In the genomic region with DNA sequence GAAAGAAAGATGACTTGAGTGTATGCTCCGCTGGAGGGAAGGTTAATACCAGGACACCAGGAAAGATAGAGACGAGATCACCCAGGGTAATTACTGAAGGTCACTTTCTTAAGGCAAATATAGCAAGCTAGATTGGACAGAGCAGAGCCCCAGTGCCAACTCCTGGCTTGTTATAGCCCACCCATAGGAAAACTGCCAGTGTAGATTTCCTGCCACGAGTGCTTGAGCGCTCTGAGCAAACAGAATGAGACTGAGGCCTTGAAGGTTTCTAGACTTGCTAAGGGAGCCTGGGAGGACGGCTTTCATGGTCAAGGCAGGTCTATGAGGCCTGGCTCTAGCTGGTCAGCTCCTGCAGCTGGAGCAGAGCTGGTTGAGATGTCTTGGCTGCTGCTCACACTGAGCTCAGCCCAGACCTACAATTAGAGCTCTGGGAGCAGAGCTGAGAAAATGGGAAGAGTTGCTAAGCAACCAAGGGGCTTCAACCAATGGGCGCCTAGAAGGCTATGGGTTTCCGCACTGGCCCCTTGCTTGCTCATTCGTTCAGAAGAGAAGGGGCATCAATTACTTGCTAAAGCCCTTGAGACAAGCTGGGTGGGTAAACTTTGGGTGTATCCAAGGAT, we compare ENCODE assay signal across 12 mouse cellular contexts. TPM values are rescaled to one million over a fixed set of nuclear protein-coding genes. Genes with fewer than 3 reads are reported as not detected.
DNase-seq lines count a peak whose midpoint lies in the region; ATAC-seq and TF ChIP-seq lines count a peak whose summit lies in the region.
"Had no signal": no experiment of that assay in that cellular context is flagged by ENCODE, and none has a peak within 500 bp of the region (broad histone marks: within the 10 kb centered on the region; RNA-seq: fewer than 3 reads in every experiment).

No protein-coding gene starts in this region.

- H3K27me3 ChIP-seq in forebrain, embryonic 15.5 days: no peaks in the 10 kb centered on the region
- H3K27me3 ChIP-seq in midbrain, embryonic 11.5 days (ENCODE audit: control insufficient read depth, insufficient read depth, low read length): no peaks in the 10 kb centered on the region
- no peaks in the 10 kb centered on the region for H3K27me3 ChIP-seq in thymus, adult 2 months (ENCODE audit: control insufficient read depth, insufficient read depth, low read length)
- H3K27me3 ChIP-seq: heart, embryonic 13.5 days had no signal

- DNase-seq in left cerebral cortex, postnatal 14 days (ENCODE audit: low spot score in 2 of 2): peak; percentile 66 to 69
- DNase-seq in left cerebral cortex, adult 18-20 months (ENCODE audit: low spot score in 2 of 2): no peak
- DNase-seq in midbrain, embryonic 11.5 days (ENCODE audit: low spot score, missing footprints): no peak
- DNase-seq in thymus, adult 2 months: no peak
- no peak for DNase-seq in urinary bladder, adult 18-20 months (ENCODE audit: low spot score in 2 of 2)
- DNase-seq: cerebellum, adult 11-12 months; thymus, postnatal 36 days had no signal

- ATAC-seq in forebrain, embryonic 15.5 days (replicated peaks): peak; percentile 87
- peak; percentile 68; the same call in 1 of the 2 replicates for ATAC-seq in midbrain, embryonic 11.5 days (ENCODE audit: low FRiP score)
- no peak for ATAC-seq in inflammation-experienced regulatory T-cells, adult 6 months

- peak overlapping the region; percentile 45 for H3K4me2 ChIP-seq in forebrain, embryonic 15.5 days (replicated peaks)
- no peak overlapping the region for H3K4me2 ChIP-seq in midbrain, embryonic 11.5 days
- H3K4me2 ChIP-seq: heart, embryonic 13.5 days had no signal

- peak overlapping the region; percentile 23 for H3K4me3 ChIP-seq in forebrain, embryonic 15.5 days
- no peak overlapping the region for H3K4me3 ChIP-seq in midbrain, embryonic 11.5 days (ENCODE audit: low read depth, low read length)
- no peak overlapping the region for H3K4me3 ChIP-seq in thymus, adult 2 months (ENCODE audit: control insufficient read depth, insufficient read depth, low read length)
- H3K4me3 ChIP-seq: heart, embryonic 13.5 days; myocyte had no signal

- no peak for TF ChIP-seq CTCF in thymus, adult 2 months (IDR thresholded peaks at IDR 0.05; ENCODE audit: borderline replicate concordance, control insufficient read depth, extremely low read depth, insufficient read depth, low read length, poor library complexity)

- H3K4me1 ChIP-seq in forebrain, embryonic 15.5 days: peaks cover 75% of the 10 kb centered on the region
- H3K4me1 ChIP-seq in midbrain, embryonic 11.5 days (ENCODE audit: control insufficient read depth, insufficient read depth, low read length): peaks cover 15% of the 10 kb centered on the region
- peaks cover 6% of the 10 kb centered on the region for H3K4me1 ChIP-seq in thymus, adult 2 months (replicated peaks; ENCODE audit: control insufficient read depth, insufficient read depth, low read length)

- H3K27ac ChIP-seq in forebrain, embryonic 15.5 days (replicated peaks): peak overlapping the region; percentile 84
- H3K27ac ChIP-seq in midbrain, embryonic 11.5 days (ENCODE audit: low read depth, low read length): no peak overlapping the region
- H3K27ac ChIP-seq in thymus, adult 2 months (ENCODE audit: control insufficient read depth, insufficient read depth, low read length): no peak overlapping the region
- H3K27ac ChIP-seq: heart, embryonic 13.5 days; kidney, postnatal 0 days had no signal

- peaks cover 28% of the 10 kb centered on the region for H3K36me3 ChIP-seq in forebrain, embryonic 15.5 days
- peaks cover 14% of the 10 kb centered on the region for H3K36me3 ChIP-seq in midbrain, embryonic 11.5 days (ENCODE audit: control insufficient read depth, insufficient read depth, low read length)
- H3K36me3 ChIP-seq in thymus, adult 2 months (ENCODE audit: control insufficient read depth, insufficient read depth, low read length): peaks cover 12% of the 10 kb centered on the region

- 0 out of 2 replicates have a peak overlapping the region, but pooled peaks have one; percentile 26 for H3K9ac ChIP-seq in forebrain, embryonic 15.5 days (replicated peaks)
- no peak overlapping the region for H3K9ac ChIP-seq in midbrain, embryonic 11.5 days (ENCODE audit: low read length)
- H3K9ac ChIP-seq: heart, embryonic 13.5 days had no signal

- H3K9me3 ChIP-seq in forebrain, embryonic 15.5 days: no peaks in the 10 kb centered on the region
- no peaks in the 10 kb centered on the region for H3K9me3 ChIP-seq in midbrain, embryonic 11.5 days (ENCODE audit: control insufficient read depth, low read length)
- H3K9me3 ChIP-seq: heart, embryonic 13.5 days had no signal

- no peak for TF ChIP-seq POLR2A in thymus, adult 2 months (IDR thresholded peaks at IDR 0.05; ENCODE audit: control insufficient read depth, extremely low read depth, insufficient read depth, low read length, poor library complexity)

- intact Hi-C loops in left cerebral cortex, postnatal 14 days (cut with DNase I): no loop called here

- 40% methylated on average over 8 of the region's 8 CpGs for WGBS in forebrain, embryonic 15.5 days
- 70% methylated on average over 8 of the region's 8 CpGs for WGBS in midbrain, embryonic 11.5 days
- WGBS in thymus, adult 2 months: 92% methylated on average over 8 of the region's 8 CpGs

RNA-seq across cellular contexts. Expression of a gene that starts 5.9 kb away (rescaled TPM):
- total RNA-seq in left cerebral cortex, postnatal 14 days (2021): 100 to 1,000 TPM; 124 to 125 TPM
- 100 to 1,000 TPM; 106 to 125 TPM for total RNA-seq in left cerebral cortex, adult 18-20 months (2021)
- polyA plus RNA-seq in forebrain, embryonic 15.5 days (2015; fragmentation: Nextera tagmentation; extraction: Ambion mirVana): 69.3 and 75.5 TPM in 2 replicates
- 49.0 and 54.7 TPM in 2 replicates for polyA plus RNA-seq in midbrain, embryonic 11.5 days (2014; fragmentation: Nextera tagmentation; extraction: Ambion mirVana)
- polyA plus RNA-seq in thymus, adult 2 months (2012; rRNA removed): 87.7 and 96.0 TPM in 2 replicates
- 10 to 100 TPM; 11.3 to 13.9 (median 12.7) TPM for polyA plus RNA-seq in inflammation-experienced regulatory T-cells, adult 6 months (2017; shearing (Covaris generic))

RNA-seq across cellular contexts. Expression of a gene that starts 17.1 kb away (rescaled TPM):
- 1 to 10 TPM; 9.0 to 9.1 TPM for total RNA-seq in left cerebral cortex, postnatal 14 days (2021)
- total RNA-seq in left cerebral cortex, adult 18-20 months (2021): 1 to 10 TPM; 9.2 to 9.8 TPM
- 26.8 and 29.4 TPM in 2 replicates for polyA plus RNA-seq in forebrain, embryonic 15.5 days (2015; fragmentation: Nextera tagmentation; extraction: Ambion mirVana)
- polyA plus RNA-seq in midbrain, embryonic 11.5 days (2014; fragmentation: Nextera tagmentation; extraction: Ambion mirVana): 23.9 and 27.7 TPM in 2 replicates
- 38.8 and 45.8 TPM in 2 replicates for polyA plus RNA-seq in thymus, adult 2 months (2012; rRNA removed)
- 10 to 100 TPM; 20.1 to 32.4 (median 23.9) TPM for polyA plus RNA-seq in inflammation-experienced regulatory T-cells, adult 6 months (2017; shearing (Covaris generic))

RNA-seq across cellular contexts. Expression of a gene that starts 20.6 kb away (rescaled TPM):
- total RNA-seq in left cerebral cortex, postnatal 14 days (2021): 1 to 10 TPM; 1.8 to 2.3 TPM
- total RNA-seq in left cerebral cortex, adult 18-20 months (2021): 1 to 10 TPM; 1.7 to 2.5 TPM
- polyA plus RNA-seq in forebrain, embryonic 15.5 days (2015; fragmentation: Nextera tagmentation; extraction: Ambion mirVana): 0.10 and 0.28 TPM in 2 replicates
- polyA plus RNA-seq in midbrain, embryonic 11.5 days (2014; fragmentation: Nextera tagmentation; extraction: Ambion mirVana): 0.40 and 0.53 TPM in 2 replicates
- 0.26 and 0.27 TPM in 2 replicates for polyA plus RNA-seq in thymus, adult 2 months (2012; rRNA removed)
- polyA plus RNA-seq in inflammation-experienced regulatory T-cells, adult 6 months (2017; shearing (Covaris generic)): not detected

RNA-seq across cellular contexts. Expression of a gene that starts 21.8 kb away (rescaled TPM):
- 100 to 1,000 TPM; 486 to 488 TPM for total RNA-seq in left cerebral cortex, postnatal 14 days (2021)
- total RNA-seq in left cerebral cortex, adult 18-20 months (2021): 100 to 1,000 TPM; 421 to 464 TPM
- polyA plus RNA-seq in forebrain, embryonic 15.5 days (2015; fragmentation: Nextera tagmentation; extraction: Ambion mirVana): 460 and 461 TPM in 2 replicates
- 214 and 216 TPM in 2 replicates for polyA plus RNA-seq in midbrain, embryonic 11.5 days (2014; fragmentation: Nextera tagmentation; extraction: Ambion mirVana)
- polyA plus RNA-seq in thymus, adult 2 months (2012; rRNA removed): 372 and 526 TPM in 2 replicates
- 100 to 1,000 TPM in 1 of 3 experiments, 10 to 100 TPM in 2; 75.7 to 115 (median 83.2) TPM for polyA plus RNA-seq in inflammation-experienced regulatory T-cells, adult 6 months (2017; shearing (Covaris generic))

RNA-seq across cellular contexts. Expression of a gene that starts 25.7 kb away (rescaled TPM):
- 100 to 1,000 TPM; 136 to 144 TPM for total RNA-seq in left cerebral cortex, postnatal 14 days (2021)
- 10 to 100 TPM; 82.6 to 89.3 TPM for total RNA-seq in left cerebral cortex, adult 18-20 months (2021)
- polyA plus RNA-seq in forebrain, embryonic 15.5 days (2015; fragmentation: Nextera tagmentation; extraction: Ambion mirVana): 45.2 and 52.6 TPM in 2 replicates
- polyA plus RNA-seq in midbrain, embryonic 11.5 days (2014; fragmentation: Nextera tagmentation; extraction: Ambion mirVana): 26.8 and 29.1 TPM in 2 replicates
- 3.7 and 4.4 TPM in 2 replicates for polyA plus RNA-seq in thymus, adult 2 months (2012; rRNA removed)
- not detected for polyA plus RNA-seq in inflammation-experienced regulatory T-cells, adult 6 months (2017; shearing (Covaris generic))

Comparison
In these comparisons a context has a peak if more than half of its experiments do, and no peak if none do; other contexts are left out.
1. DNase-seq: peak in left cerebral cortex, postnatal 14 days (2 of 2); none in left cerebral cortex, adult 18-20 months (0 of 2), midbrain, embryonic 11.5 days (single experiment), thymus, adult 2 months (single experiment) and urinary bladder, adult 18-20 months (0 of 2).